Comparison of ENCODE assay signal across 9 mouse cellular contexts in genomic region chr8:103482033-103482720, GRCm38 (mm10).
DNase-seq lines count a peak whose midpoint lies in the region; ATAC-seq lines count a peak whose summit lies in the region.
"Had no signal": no experiment of that assay in that cellular context is flagged by ENCODE, and none has a peak within 500 bp of the region (broad histone marks: within the 10 kb centered on the region; RNA-seq: fewer than 3 reads in every experiment).

No protein-coding gene starts in this region.

- ATAC-seq in lung, embryonic 16.5 days (ENCODE audit: low read depth): peak; percentile 26; the same call in 1 of the 2 replicates
- ATAC-seq in limb, embryonic 13.5 days (ENCODE audit: low FRiP score, low read depth): peak; percentile 81
- no peak for ATAC-seq in monocyte, adult 5-6 weeks (replicated peaks; ENCODE audit: insufficient number of reproducible peaks, low FRiP score, low TSS enrichment, poor library complexity, severe bottlenecking)

- intact Hi-C loops in gastrocnemius, postnatal 36 days (cut with DNase I): no loop called here
- intact Hi-C loops in heart, postnatal 36 days (cut with DNase I): no loop called here

- no peaks in the 10 kb centered on the region for H3K27me3 ChIP-seq in lung, embryonic 16.5 days (ENCODE audit: control insufficient read depth, insufficient read depth, low read depth, low read length)
- H3K27me3 ChIP-seq in limb, embryonic 13.5 days: no peaks in the 10 kb centered on the region

- no peak overlapping the region for H3K27ac ChIP-seq in lung, embryonic 16.5 days (ENCODE audit: low read length)
- peak overlapping the region; percentile 44; the same call in 1 of the 2 replicates for H3K27ac ChIP-seq in limb, embryonic 13.5 days
- H3K27ac ChIP-seq: liver, embryonic 14.5 days had no signal

- no peak overlapping the region for H3K4me2 ChIP-seq in lung, embryonic 16.5 days (ENCODE audit: low read depth, low read length)
- no peak overlapping the region for H3K4me2 ChIP-seq in limb, embryonic 13.5 days (replicated peaks)

- H3K4me1 ChIP-seq in lung, embryonic 16.5 days (replicated peaks; ENCODE audit: control insufficient read depth, insufficient read depth, low read length): no peaks in the 10 kb centered on the region
- peaks cover 10% of the 10 kb centered on the region for H3K4me1 ChIP-seq in limb, embryonic 13.5 days

- H3K9ac ChIP-seq in lung, embryonic 16.5 days (ENCODE audit: low read length): no peak overlapping the region
- 0 out of 2 replicates have a peak overlapping the region, but pooled peaks have one; percentile 31 for H3K9ac ChIP-seq in limb, embryonic 13.5 days
- H3K9ac ChIP-seq: liver, embryonic 14.5 days had no signal

- H3K4me3 ChIP-seq in lung, embryonic 16.5 days (ENCODE audit: low read length): no peak overlapping the region
- H3K4me3 ChIP-seq in limb, embryonic 13.5 days: no peak overlapping the region

- 35% methylated on average over 6 of the region's 6 CpGs for WGBS in lung, embryonic 16.5 days
- 11% methylated on average over 6 of the region's 6 CpGs for WGBS in limb, embryonic 13.5 days

- H3K36me3 ChIP-seq in lung, embryonic 16.5 days (ENCODE audit: control insufficient read depth, insufficient read depth, low read length): no peaks in the 10 kb centered on the region
- H3K36me3 ChIP-seq in limb, embryonic 13.5 days: no peaks in the 10 kb centered on the region

- H3K9me3 ChIP-seq in lung, embryonic 16.5 days (ENCODE audit: control insufficient read depth, low read length): no peaks in the 10 kb centered on the region
- no peaks in the 10 kb centered on the region for H3K9me3 ChIP-seq in limb, embryonic 13.5 days

- peak; percentile 6 to 9 for DNase-seq in cerebellum, postnatal 14 days
- no peak for DNase-seq in cerebellum, postnatal 4 days (ENCODE audit: low spot score in 2 of 2)
- no peak for DNase-seq in lung, adult 18-20 months
- no peak for DNase-seq in gastrocnemius, postnatal 36 days
- DNase-seq in heart, postnatal 36 days: no peak

Comparison
In these comparisons a context has a peak if more than half of its experiments do, and no peak if none do; other contexts are left out.
1. DNase-seq: peak in cerebellum, postnatal 14 days (2 of 2); none in cerebellum, postnatal 4 days (0 of 2), lung, adult 18-20 months (0 of 2), gastrocnemius, postnatal 36 days (0 of 2) and heart, postnatal 36 days (0 of 2).